Comparison of ENCODE assay signal across 31 mouse cellular contexts in the genomic region with DNA sequence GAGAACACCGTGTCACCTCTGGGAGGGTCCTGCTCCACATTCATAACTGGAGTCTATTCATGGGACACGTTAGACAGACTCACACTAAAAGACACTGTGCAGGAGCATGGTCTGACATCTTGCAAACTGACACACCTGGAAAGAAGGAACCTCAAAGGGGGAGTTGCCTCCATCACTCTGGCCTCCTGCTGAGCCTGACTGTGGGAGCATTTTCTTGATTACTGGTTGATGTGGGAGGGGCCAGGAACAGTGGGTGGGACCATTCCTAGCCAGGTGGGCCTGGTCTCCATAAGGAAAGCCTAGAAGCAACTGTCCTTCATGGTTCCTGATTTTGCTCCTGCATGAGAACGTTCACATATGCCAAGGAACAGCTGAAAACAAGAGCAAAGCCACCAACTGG. TPM values are rescaled to one million over a fixed set of nuclear protein-coding genes. Genes with fewer than 3 reads are reported as not detected.
DNase-seq lines count a peak whose midpoint lies in the region; ATAC-seq and TF ChIP-seq lines count a peak whose summit lies in the region.
"Had no signal": no experiment of that assay in that cellular context is flagged by ENCODE, and none has a peak within 500 bp of the region (broad histone marks: within the 10 kb centered on the region; RNA-seq: fewer than 3 reads in every experiment).

No protein-coding gene starts in this region.

- TF ChIP-seq CTCF in cerebellum, adult 2 months (IDR thresholded peaks at IDR 0.05; ENCODE audit: borderline replicate concordance, insufficient read depth, low read depth, low read length) = no peak
- TF ChIP-seq CTCF in heart, adult 2 months (IDR thresholded peaks at IDR 0.05) = no peak

- H3K4me1 ChIP-seq in cerebellum, adult 2 months (ENCODE audit: control insufficient read depth, insufficient read depth, low read length) = peaks cover 28% of the 10 kb centered on the region
- peaks cover 11% of the 10 kb centered on the region for H3K4me1 ChIP-seq in heart, adult 2 months (ENCODE audit: control insufficient read depth, insufficient read depth, low read length)
- peaks cover 21% of the 10 kb centered on the region for H3K4me1 ChIP-seq in brown adipose tissue, adult 24 weeks (ENCODE audit: control insufficient read depth, insufficient read depth, insufficient read length, low read length)
- peaks cover 11% of the 10 kb centered on the region for H3K4me1 ChIP-seq in hindbrain, embryonic 12.5 days

- DNase-seq in cerebellum, adult 2 months = no peak
- no peak for DNase-seq in cerebellum, postnatal 36 days
- no peak for DNase-seq in heart, adult 2 months
- no peak for DNase-seq in heart, adult 11 months
- peak; percentile 50 for DNase-seq in ES-CJ7 (ENCODE audit: low read depth, low spot score)
- DNase-seq in B cell, adult 2 months = no peak
- DNase-seq: adrenal gland, postnatal 10 days; adrenal gland, postnatal 36 days; embryo, embryonic 11 days; gastrocnemius, postnatal 14 days; kidney, adult 11 months had no signal

- H3K9me3 ChIP-seq in hindbrain, embryonic 12.5 days (replicated peaks) = no peaks in the 10 kb centered on the region
- H3K9me3 ChIP-seq: embryonic facial prominence, embryonic 10.5 days; embryonic facial prominence, embryonic 13.5 days; forebrain, embryonic 10.5 days; forebrain, embryonic 13.5 days; hindbrain, embryonic 13.5 days; intestine, embryonic 15.5 days had no signal

- no peak for TF ChIP-seq EP300 in heart, adult 2 months (IDR thresholded peaks at IDR 0.05; ENCODE audit: insufficient read depth, low read depth, low read length)

- TF ChIP-seq POLR2A in cerebellum, adult 2 months (IDR thresholded peaks at IDR 0.05; ENCODE audit: borderline replicate concordance, insufficient read depth, low read length) = no peak
- TF ChIP-seq POLR2A in heart, adult 2 months (IDR thresholded peaks at IDR 0.05; ENCODE audit: insufficient read depth, low read depth, low read length) = no peak

- no peak overlapping the region for H3K4me3 ChIP-seq in cerebellum, adult 2 months (replicated peaks; ENCODE audit: insufficient read depth, low read depth, low read length)
- H3K4me3 ChIP-seq in heart, adult 2 months = no peak overlapping the region
- no peak overlapping the region for H3K4me3 ChIP-seq in brown adipose tissue, adult 24 weeks (ENCODE audit: insufficient read depth, low read depth, low read length)
- no peak overlapping the region for H3K4me3 ChIP-seq in hindbrain, embryonic 12.5 days
- H3K4me3 ChIP-seq: embryonic facial prominence, embryonic 10.5 days; embryonic facial prominence, embryonic 13.5 days; forebrain, embryonic 10.5 days; forebrain, embryonic 13.5 days; hindbrain, embryonic 13.5 days; intestine, embryonic 15.5 days had no signal

- peak overlapping the region; percentile 8; the same call in 1 of the 2 replicates for H3K27ac ChIP-seq in cerebellum, adult 2 months (ENCODE audit: insufficient read depth, low read length)
- H3K27ac ChIP-seq in heart, adult 2 months = peak overlapping the region; percentile 54
- peak overlapping the region; percentile 63; the same call in 1 of the 2 replicates for H3K27ac ChIP-seq in brown adipose tissue, adult 24 weeks (replicated peaks; ENCODE audit: low read depth, low read length)
- H3K27ac ChIP-seq in hindbrain, embryonic 12.5 days = no peak overlapping the region
- H3K27ac ChIP-seq: embryonic facial prominence, embryonic 10.5 days; embryonic facial prominence, embryonic 13.5 days; forebrain, embryonic 10.5 days; forebrain, embryonic 13.5 days; hindbrain, embryonic 13.5 days; intestine, embryonic 15.5 days had no signal

- intact Hi-C loops in heart, adult 2 months (cut with DNase I) = no loop called here

- no peak overlapping the region for H3K4me2 ChIP-seq in hindbrain, embryonic 12.5 days (replicated peaks)
- H3K4me2 ChIP-seq: embryonic facial prominence, embryonic 13.5 days; forebrain, embryonic 13.5 days; heart, embryonic 11.5 days; hindbrain, embryonic 13.5 days; intestine, embryonic 15.5 days had no signal

- WGBS in cerebellum, adult 2 months = 63% methylated on average over 3 of the region's 3 CpGs
- 81% methylated on average over 3 of the region's 3 CpGs for WGBS in heart, adult 2 months
- WGBS in hindbrain, embryonic 12.5 days = 75% methylated on average over 3 of the region's 3 CpGs

- no peak overlapping the region for H3K9ac ChIP-seq in heart, adult 2 months (ENCODE audit: low read depth, low read length)
- no peak overlapping the region for H3K9ac ChIP-seq in hindbrain, embryonic 12.5 days
- H3K9ac ChIP-seq: embryonic facial prominence, embryonic 13.5 days; forebrain, embryonic 13.5 days; hindbrain, embryonic 13.5 days; intestine, embryonic 15.5 days had no signal

- no peak for ATAC-seq in hindbrain, embryonic 12.5 days (ENCODE audit: low FRiP score)
- ATAC-seq: forebrain, embryonic 13.5 days; forebrain, embryonic 16.5 days; hindbrain, embryonic 16.5 days; intestine, embryonic 15.5 days had no signal

- no peaks in the 10 kb centered on the region for H3K27me3 ChIP-seq in cerebellum, adult 2 months (ENCODE audit: control insufficient read depth, insufficient read depth, low read length)
- no peaks in the 10 kb centered on the region for H3K27me3 ChIP-seq in heart, adult 2 months (ENCODE audit: control insufficient read depth, insufficient read depth, low read length)
- peaks cover 6% of the 10 kb centered on the region; the same call in 1 of the 2 replicates for H3K27me3 ChIP-seq in hindbrain, embryonic 12.5 days
- H3K27me3 ChIP-seq: embryonic facial prominence, embryonic 13.5 days; forebrain, embryonic 13.5 days; hindbrain, embryonic 13.5 days; intestine, embryonic 15.5 days had no signal

- no peaks in the 10 kb centered on the region for H3K79me2 ChIP-seq in heart, adult 2 months (replicated peaks; ENCODE audit: control insufficient read depth, insufficient read depth, low read length)

- H3K36me3 ChIP-seq in heart, adult 2 months (ENCODE audit: control insufficient read depth, insufficient read depth, low read length) = no peaks in the 10 kb centered on the region
- H3K36me3 ChIP-seq in hindbrain, embryonic 12.5 days = no peaks in the 10 kb centered on the region
- H3K36me3 ChIP-seq: embryonic facial prominence, embryonic 10.5 days; embryonic facial prominence, embryonic 13.5 days; forebrain, embryonic 10.5 days; hindbrain, embryonic 13.5 days; intestine, embryonic 15.5 days had no signal

RNA-seq across cellular contexts. Expression of a gene that starts 23.5 kb away (rescaled TPM):
- 4.5 and 5.5 TPM in 2 replicates for polyA plus RNA-seq in cerebellum, adult 2 months (2012; rRNA removed)
- 10 to 100 TPM; 51.1 to 82.4 TPM for total RNA-seq in heart, adult 2 months (2021)
- polyA plus RNA-seq in heart, adult 2 months (2012; rRNA removed) = 48.7 and 67.7 TPM in 2 replicates
- polyA plus RNA-seq in brown adipose tissue, adult 24 weeks (2012; ENCODE audit: insufficient read depth, insufficient read length, missing spikeins) = 36.9 and 49.1 TPM in 2 replicates
- 508 and 685 TPM in 2 replicates for polyA plus RNA-seq in hindbrain, embryonic 12.5 days (2016; fragmentation: Nextera tagmentation; extraction: Ambion mirVana)
- total RNA-seq: hematopoietic stem cell, adult 5-6 weeks had no signal

RNA-seq across cellular contexts. Expression of a gene that starts 54.8 kb away (rescaled TPM):
- polyA plus RNA-seq in cerebellum, adult 2 months (2012; rRNA removed) = not detected in 2 replicates
- not detected for total RNA-seq in heart, adult 2 months (2021)
- polyA plus RNA-seq in heart, adult 2 months (2012; rRNA removed) = 0.25 TPM in 1 of 2 replicates, not detected in the other
- polyA plus RNA-seq in brown adipose tissue, adult 24 weeks (2012; ENCODE audit: insufficient read depth, insufficient read length, missing spikeins) = not detected in 2 replicates
- polyA plus RNA-seq in hindbrain, embryonic 12.5 days (2016; fragmentation: Nextera tagmentation; extraction: Ambion mirVana) = not detected in 2 replicates
- total RNA-seq: adrenal gland, adult 18-20 months; adrenal gland, postnatal 10 days; adrenal gland, postnatal 36 days; CH12.LX; gastrocnemius, adult 18-20 months; gastrocnemius, postnatal 14 days; heart, adult 8-10 months; heart, postnatal 25 days; hematopoietic stem cell, adult 5-6 weeks; MEL had no signal
- polyA plus RNA-seq: cortical plate, adult 2 months; embryonic facial prominence, embryonic 10.5 days; embryonic facial prominence, embryonic 13.5 days; forebrain, embryonic 10.5 days; forebrain, embryonic 13.5 days; forebrain, embryonic 16.5 days; heart, postnatal 0 days; hindbrain, embryonic 13.5 days; hindbrain, embryonic 16.5 days; intestine, embryonic 15.5 days had no signal
